Mouse (Mus musculus) ovary, adult 2 months (tissue): ENCODE data around the gene Aplnr. TPM values are rescaled to one million over a fixed set of nuclear protein-coding genes. Genes with fewer than 3 reads are reported as not detected.

ENCODE experiments used
- polyA plus RNA-seq: library from polyadenylated mRNA; depleted of rRNA; stranded (reverse); fragments of >200 nt; gene quantifications from 2 replicates; pipeline ENCODE4 v1.2.3, GENCODE M21; 2012; rRNA removed

Gene Aplnr
- polyA plus RNA-seq, result 27.2 and 30.1 TPM in 2 replicates

GRCm38 (mm10) chr2:85136089-85136488 lies at the start of gene Aplnr:
TSS of gene Aplnr (plus strand) at chr2:85136225.

Other genes starting within 250 kb of the Aplnr start
- gene Rtn4rl2, start 249.5 kb upstream of the Aplnr start, polyA plus RNA-seq, result 12.0 and 16.9 TPM in 2 replicates
- 55.2 and 61.6 TPM in 2 replicates for gene Slc43a3, start 199.6 kb upstream of the Aplnr start, polyA plus RNA-seq
- gene Prg2, start 155.8 kb upstream of the Aplnr start, polyA plus RNA-seq, result 0.18 TPM in 1 of 2 replicates, not detected in the other
- not detected in 2 replicates for gene Prg3, start 148.0 kb upstream of the Aplnr start, polyA plus RNA-seq
- 129 and 183 TPM in 2 replicates for gene Ssrp1, start 99.0 kb upstream of the Aplnr start, polyA plus RNA-seq
- 0.37 and 0.50 TPM in 2 replicates for gene P2rx3, start 98.8 kb upstream of the Aplnr start, polyA plus RNA-seq
- gene Tnks1bp1, start 88.2 kb upstream of the Aplnr start, polyA plus RNA-seq, result 95.3 and 109 TPM in 2 replicates
- gene Lrrc55, start 61.0 kb downstream of the Aplnr start, polyA plus RNA-seq, result 3.6 and 4.4 TPM in 2 replicates
- gene Olfr987, start 203.1 kb downstream of the Aplnr start, polyA plus RNA-seq, result not detected in 2 replicates
- not detected in 2 replicates for gene Olfr988, start 227.0 kb downstream of the Aplnr start, polyA plus RNA-seq